Mouse (Mus musculus) ES-E14 (cell line): Measurements from ENCODE around the gene Zfp219. TPM values are rescaled to one million over a fixed set of nuclear protein-coding genes. Genes with fewer than 3 reads are reported as not detected.

Experiments used
- DNase-seq: peaks from one replicate; pipeline ENCODE4 v3.0.0-alpha.2; 2013; ENCODE audit warnings: low read depth, low spot score
- H3K27ac ChIP-seq: 2 replicates; pipeline ENCODE4 v1.5.1; 2012; ENCODE audit warnings: low read depth, mild to moderate bottlenecking, low read length, moderate library complexity, mixed read lengths; ENCODE audit not compliant: poor library complexity, insufficient read depth, severe bottlenecking
- H3K36me3 ChIP-seq: 2 replicates; pipeline ENCODE4 v1.6.1; 2012; ENCODE audit warnings: mild to moderate bottlenecking, low read length, moderate library complexity, mixed read lengths; ENCODE audit not compliant: control insufficient read depth, poor library complexity, insufficient read depth, severe bottlenecking
- H3K4me1 ChIP-seq, 2 experiments: fragments of 150-350 bp in 1 of 2; sonication (generic) in 1 of 2; 2 replicates each; pipeline ENCODE4 v1.6.1; 2012; ENCODE audit warnings: low read length in 2 of 2, mild to moderate bottlenecking in 1 of 2, mixed read lengths in 1 of 2; ENCODE audit not compliant: control insufficient read depth in 2 of 2, insufficient read depth in 2 of 2, poor library complexity in 1 of 2
- H3K4me3 ChIP-seq, 2 experiments: fragments of 150-350 bp in 1 of 2; sonication (generic) in 1 of 2; 2 replicates each; pipeline ENCODE4 v1.5.1; 2012; ENCODE audit warnings: low read length in 2 of 2, low read depth in 1 of 2, mild to moderate bottlenecking in 1 of 2, mixed read lengths in 1 of 2; ENCODE audit not compliant: insufficient read depth in 1 of 2, poor library complexity in 1 of 2, severe bottlenecking in 1 of 2
- H3K9ac ChIP-seq: 2 replicates; pipeline ENCODE4 v1.6.1; 2012; ENCODE audit warnings: low read depth, mild to moderate bottlenecking, low read length, mixed read lengths; ENCODE audit not compliant: poor library complexity, insufficient read depth, severe bottlenecking
- H3K9me3 ChIP-seq: fragments of 150-350 bp; sonication (generic); 2 replicates; pipeline ENCODE4 v1.6.1; 2012; ENCODE audit warnings: low read depth, mild to moderate bottlenecking, low read length; ENCODE audit not compliant: control insufficient read depth, insufficient read depth
- CHD2 ChIP-seq: IDR thresholded peaks from 2 replicates; pipeline ENCODE4 v1.6.1; 2014; ENCODE audit warnings: mild to moderate bottlenecking, low read depth, low read length, inconsistent platforms
- HCFC1 ChIP-seq: IDR thresholded peaks from 2 replicates; pipeline ENCODE4 v1.6.1; 2012; ENCODE audit warnings: low read length, inconsistent platforms, borderline replicate concordance; ENCODE audit not compliant: insufficient read depth
- MAFK ChIP-seq: IDR thresholded peaks from 2 replicates; pipeline ENCODE4 v1.6.1; 2014; ENCODE audit warnings: mild to moderate bottlenecking, low read depth, low read length, inconsistent platforms; ENCODE audit not compliant: insufficient read depth
- ZC3H11A ChIP-seq: IDR thresholded peaks from 2 replicates; pipeline ENCODE4 v1.6.1; 2012; ENCODE audit warnings: low read depth, mild to moderate bottlenecking, inconsistent platforms, low read length, borderline replicate concordance
- ZNF384 ChIP-seq: IDR thresholded peaks from 2 replicates; pipeline ENCODE4 v1.6.1; 2012; ENCODE audit warnings: low read depth, low read length, inconsistent platforms
- in situ Hi-C, 2 experiments: fragments of 600-800 bp; cut with MboI; formaldehyde crosslinking; loops; one replicate each; pipeline ENCODE4 v1.15.1; 2025; ENCODE audit warnings: low sequenced_read_pairs in 2 of 2, inconsistent platforms in 1 of 2; ENCODE audit not compliant: unreplicated experiment in 2 of 2
- total RNA-seq: library from RNA; depleted of rRNA; stranded (reverse); fragments of 300-350 nt; gene quantifications from 2 replicates; pipeline ENCODE4 v1.2.3, GENCODE M21; 2012

Gene Zfp219
- total RNA-seq, 1 experiment: 59.5 TPM

DNA sequence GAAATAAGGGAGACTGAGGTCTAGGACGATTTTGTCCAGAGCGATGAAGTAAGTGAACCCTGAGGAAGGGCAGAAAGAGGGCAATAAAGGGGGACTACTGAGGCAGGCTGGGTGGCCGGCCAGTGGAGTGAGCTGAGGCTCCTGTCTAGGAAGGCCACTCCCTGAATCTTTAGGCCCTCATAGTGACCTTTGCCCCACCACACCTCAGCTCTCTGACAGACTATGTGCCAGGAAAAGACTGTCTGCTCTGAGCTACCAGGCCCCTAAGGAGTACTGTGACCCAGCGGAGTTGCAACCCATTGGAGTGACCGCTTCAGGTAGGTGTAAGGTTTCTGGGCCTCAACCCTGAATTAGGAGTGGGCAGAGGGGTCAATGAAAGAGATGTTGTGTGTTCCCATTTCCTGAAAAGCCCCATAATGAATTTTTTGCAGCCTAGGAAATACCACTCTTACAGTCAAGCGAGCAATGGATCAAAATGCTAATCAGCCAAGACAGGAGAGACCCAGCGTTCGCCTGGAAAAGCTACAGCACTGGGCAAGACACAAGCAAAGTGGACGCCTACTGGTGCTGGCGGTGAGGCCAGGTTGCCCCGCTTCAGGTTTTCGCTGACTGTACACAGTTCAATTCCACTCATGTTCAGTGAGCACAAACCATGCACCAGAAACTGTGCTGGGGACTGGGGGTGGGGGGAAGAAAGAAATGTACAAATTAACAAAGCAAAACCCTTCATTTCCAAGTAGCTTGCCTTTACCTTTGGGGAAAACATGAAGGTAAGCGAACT lies 3.7 kb downstream of the Zfp219 start:
- DNase-seq: no peak
- Histone ChIP-seq H3K27ac (peak overlapping the region; percentile 98), H3K4me3 (peak overlapping the region; percentile 53 to 73), H3K9me3 (no peaks in the 10 kb centered on the region), H3K4me1 (peaks cover 7 to 14% of the 10 kb centered on the region in 2 experiments), H3K36me3 (peaks cover 2% of the 10 kb centered on the region; the same call in 1 of the 2 replicates), H3K9ac (peak overlapping the region; percentile 69)
- in situ Hi-C loops: loop anchor here in 1 of 2 experiments (25.0 kb wide), 1 partner anchor 105 kb away; the partner anchor contains the start of genes Ndrg2, Rnase13 and Tppp2
- TF ChIP-seq ZNF384 (no peak), HCFC1 (no peak), CHD2 (no peak), ZC3H11A (no peak), MAFK (no peak)

GRCm38 (mm10) chr14:52015445-52016100 lies 5.0 kb downstream of the Zfp219 start, which contains the start of gene Tmem253:
Gene Tmem253, plus strand, starts transcription at chr14:52015658.
- in situ Hi-C loops: loop anchor here in 1 of 2 experiments (25.0 kb wide), 1 partner anchor 103 kb away; the partner anchor contains the start of genes Ndrg2, Rnase13 and Tppp2
- H3K9me3 ChIP-seq: no peaks in the 10 kb centered on the region
- peak within 1 kb of the TSS; percentile 79; the same call in 1 of the 2 replicates for H3K9ac ChIP-seq
- H3K27ac ChIP-seq: peak within 1 kb of the TSS; percentile 98
- peaks cover 6 to 9% of the 10 kb centered on the region in 2 experiments for H3K4me1 ChIP-seq
- no peak for DNase-seq
- no peak for TF ChIP-seq HCFC1
- TF ChIP-seq MAFK: no peak
- no peak for TF ChIP-seq ZC3H11A
- no peak for TF ChIP-seq ZNF384
- TF ChIP-seq CHD2: no peak
- H3K36me3 ChIP-seq: peaks cover 2% of the 10 kb centered on the region; the same call in 1 of the 2 replicates
- peak within 1 kb of the TSS; percentile 73 to 89 for H3K4me3 ChIP-seq

DNA sequence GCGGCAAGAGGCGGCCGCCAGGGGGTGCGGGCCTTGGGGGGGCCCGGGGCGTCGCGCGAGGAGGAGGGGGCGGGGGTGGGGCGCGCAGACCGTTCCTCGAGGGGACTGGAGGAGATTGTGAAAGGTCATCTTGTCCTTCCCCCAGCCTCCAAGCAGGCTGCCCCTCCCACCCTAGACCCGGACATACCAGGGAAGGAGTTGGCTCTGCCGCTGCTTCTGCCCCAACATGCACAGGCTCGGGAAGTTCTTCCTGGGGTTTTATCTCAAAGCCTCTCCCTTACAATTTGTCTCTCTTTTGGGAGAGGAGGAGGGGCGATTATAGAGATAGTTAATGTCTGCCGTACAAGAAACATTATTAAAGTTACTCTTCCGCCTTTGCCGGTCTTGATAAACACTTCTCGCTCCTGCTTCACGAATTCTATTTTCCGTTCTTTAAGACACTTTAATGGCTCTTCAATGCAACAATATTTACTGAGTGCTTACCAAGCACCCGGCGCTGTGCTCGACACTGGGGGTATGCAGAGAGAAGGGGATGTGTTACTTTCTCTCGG lies 5.7 kb downstream of the Zfp219 start:
- Histone ChIP-seq H3K36me3 (peaks cover 2% of the 10 kb centered on the region; the same call in 1 of the 2 replicates), H3K9me3 (no peaks in the 10 kb centered on the region), H3K4me3 (peak overlapping the region; percentile 73 to 89), H3K9ac (peak overlapping the region; percentile 79; the same call in 1 of the 2 replicates), H3K27ac (peak overlapping the region; percentile 98), H3K4me1 (peaks cover 7 to 9% of the 10 kb centered on the region in 2 experiments)
- in situ Hi-C loops: loop anchor here in 1 of 2 experiments (25.0 kb wide), 1 partner anchor 103 kb away; the partner anchor contains the start of genes Ndrg2, Rnase13 and Tppp2
- TF ChIP-seq MAFK (no peak), CHD2 (no peak), HCFC1 (no peak), ZC3H11A (no peak), ZNF384 (no peak)
- DNase-seq: no peak

DNA sequence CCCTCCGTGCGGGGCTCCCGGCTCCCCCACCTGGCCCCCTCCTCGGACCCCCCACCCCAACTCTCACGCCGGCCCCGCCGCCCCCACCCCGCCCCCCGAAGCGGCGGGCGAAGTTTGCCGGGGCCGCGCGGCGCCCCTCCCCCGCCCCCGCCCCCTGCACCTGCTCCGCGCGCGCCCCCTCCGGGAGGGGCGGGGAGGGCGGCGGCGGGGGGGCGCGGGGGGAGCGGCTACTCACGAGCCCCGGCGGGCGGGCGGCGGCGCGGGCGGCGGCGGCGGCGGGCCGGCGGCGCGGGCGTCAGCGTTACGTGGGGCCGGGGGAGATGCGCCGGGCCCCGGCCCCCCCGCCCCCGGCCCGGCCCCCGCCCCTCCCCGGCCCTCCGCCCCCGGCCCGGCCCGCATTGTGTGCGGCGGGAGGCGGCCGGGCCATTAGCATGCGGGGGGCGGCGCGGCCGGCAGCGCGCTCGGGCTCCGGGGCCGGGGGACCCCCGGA lies 6.2 kb downstream of the Zfp219 start:
- no peak for DNase-seq

More for the DNA sequence above, 6.2 kb downstream of the Zfp219 start:
- peaks cover 4% of the 10 kb centered on the region; the same call in 1 of the 2 replicates for H3K36me3 ChIP-seq
- H3K4me1 ChIP-seq: peaks cover 11 to 12% of the 10 kb centered on the region in 2 experiments
- H3K9ac ChIP-seq: peak overlapping the region; percentile 65
- H3K27ac ChIP-seq: peak overlapping the region; percentile 98
- H3K4me3 ChIP-seq: peak overlapping the region in 1 of 2 experiments; percentile 89; a peak in 2 of 4 replicates
- TF ChIP-seq MAFK (no peak), HCFC1 (no peak), ZNF384 (no peak), CHD2 (no peak), ZC3H11A (no peak)
- in situ Hi-C loops: loop anchor here in 1 of 2 experiments (25.0 kb wide), 1 partner anchor 102 kb away; the partner anchor contains the start of genes Ndrg2, Rnase13 and Tppp2
- no peaks in the 10 kb centered on the region for H3K9me3 ChIP-seq
